Mouse (Mus musculus) naive thymus-derived CD4-positive, alpha-beta T cell, adult 5 months (primary cell): Measurements from ENCODE around the gene Slc6a16. TPM values are rescaled to one million over a fixed set of nuclear protein-coding genes. Genes with fewer than 3 reads are reported as not detected.

Experiments
- polyA plus RNA-seq: library from polyadenylated mRNA; unstranded; fragments of 100-300 nt; shearing (Covaris generic); gene quantifications from one replicate; pipeline ENCODE4 v1.2.1, GENCODE M21; 2017

The Slc6a16 gene
- not detected for polyA plus RNA-seq

DNA sequence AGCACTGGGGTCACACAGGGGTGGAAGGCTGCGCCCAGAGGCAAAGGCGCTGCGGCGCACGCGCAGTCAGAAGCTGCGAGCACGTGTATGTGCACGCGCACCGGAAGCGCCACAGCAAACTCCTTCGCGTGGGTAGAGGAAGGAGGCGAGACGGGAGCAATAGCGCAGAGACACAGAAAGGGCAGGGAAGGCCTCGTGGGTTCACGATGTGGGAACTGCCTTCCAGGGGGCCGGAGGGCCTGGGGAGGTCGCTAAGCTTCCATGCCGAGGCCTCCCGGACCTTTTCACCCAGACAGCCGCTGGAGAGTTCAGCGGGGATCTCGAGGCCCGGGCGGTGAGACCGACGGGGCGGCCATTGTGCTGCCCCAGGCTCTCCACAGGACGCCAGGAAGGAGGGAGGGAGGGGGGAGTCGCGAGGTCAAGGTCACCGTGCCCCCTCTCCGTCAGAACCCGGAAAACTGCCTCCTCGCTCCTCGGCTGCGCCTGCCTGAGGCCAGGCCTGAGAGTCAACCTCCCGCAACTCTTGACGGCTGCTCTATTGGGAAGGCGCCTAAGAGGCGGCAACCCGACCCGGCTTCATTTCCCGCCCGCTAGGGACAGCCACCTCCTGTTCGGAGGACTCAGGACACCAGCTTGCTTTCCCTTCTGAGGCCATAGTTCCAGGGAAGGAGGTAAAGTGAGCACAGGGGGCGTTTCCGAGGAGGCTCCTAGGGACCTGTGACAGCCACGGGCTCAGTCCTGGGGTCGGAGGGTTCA is at the start of gene Slc6a16:
Gene Slc6a16, plus strand, starts transcription at position 453 of the 756 bp plus-strand sequence.

DNA sequence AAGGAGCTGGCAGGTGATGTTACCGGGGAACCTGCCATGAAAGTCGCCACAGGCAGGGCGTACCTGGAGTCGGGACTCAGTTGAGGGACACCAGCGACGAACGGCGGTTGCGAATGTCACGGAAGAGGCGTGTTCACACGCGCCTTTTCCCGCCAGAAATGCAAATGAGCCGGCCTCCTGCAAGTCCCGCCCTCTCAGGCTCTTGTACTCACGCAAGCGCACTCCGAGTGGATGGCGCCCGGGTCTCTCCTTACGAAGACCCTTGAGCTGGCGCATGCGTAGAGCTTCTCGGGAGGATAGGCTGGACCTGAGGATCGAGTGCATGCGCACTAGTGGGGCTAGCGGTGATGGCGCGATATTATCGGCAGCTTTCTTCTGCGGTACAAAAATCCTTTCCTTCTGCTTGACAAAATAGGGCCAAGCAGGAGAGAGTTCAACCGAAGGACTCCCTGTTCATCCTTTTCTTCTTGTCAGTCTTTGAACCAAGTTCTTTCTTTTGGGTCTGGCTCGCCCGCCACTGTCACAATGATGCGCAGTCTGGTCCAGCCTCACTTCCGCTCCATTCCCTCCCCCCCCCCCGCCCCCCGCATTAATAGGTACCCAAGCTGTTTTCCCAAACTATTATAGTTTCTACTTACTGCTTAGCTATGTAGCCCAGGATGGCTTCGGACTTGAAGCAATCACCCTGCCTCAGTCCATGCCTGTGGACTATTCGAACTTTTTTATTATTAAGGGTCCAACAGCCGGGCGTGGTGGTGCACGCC is 36.3 kb upstream of the Slc6a16 start, which contains the start of gene Ccdc155:
Gene Ccdc155, minus strand, starts transcription at position 513 of the 764 bp plus-strand sequence.

DNA sequence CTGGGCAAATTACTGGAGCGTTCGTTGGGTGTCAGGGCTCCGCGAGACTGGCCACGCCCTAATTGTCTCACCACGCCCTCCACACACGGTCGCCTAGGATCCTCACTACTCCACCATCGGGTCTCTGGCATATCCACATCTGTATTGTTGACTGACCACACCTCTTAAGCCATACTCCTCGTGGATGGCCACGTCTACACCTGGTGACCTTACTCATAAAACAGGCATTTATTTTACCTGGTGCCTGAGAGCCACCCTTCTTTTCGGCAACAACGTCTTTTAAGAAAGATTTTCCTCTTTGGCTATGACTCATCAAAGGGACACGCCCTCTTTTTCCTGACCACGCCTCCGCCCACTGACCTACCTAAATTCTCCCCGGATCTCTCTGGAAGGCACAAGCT is 29.0 kb upstream of the Slc6a16 start, which contains the start of gene Dkkl1:
Gene Dkkl1, minus strand, starts transcription at position 297 of the 401 bp plus-strand sequence.

DNA sequence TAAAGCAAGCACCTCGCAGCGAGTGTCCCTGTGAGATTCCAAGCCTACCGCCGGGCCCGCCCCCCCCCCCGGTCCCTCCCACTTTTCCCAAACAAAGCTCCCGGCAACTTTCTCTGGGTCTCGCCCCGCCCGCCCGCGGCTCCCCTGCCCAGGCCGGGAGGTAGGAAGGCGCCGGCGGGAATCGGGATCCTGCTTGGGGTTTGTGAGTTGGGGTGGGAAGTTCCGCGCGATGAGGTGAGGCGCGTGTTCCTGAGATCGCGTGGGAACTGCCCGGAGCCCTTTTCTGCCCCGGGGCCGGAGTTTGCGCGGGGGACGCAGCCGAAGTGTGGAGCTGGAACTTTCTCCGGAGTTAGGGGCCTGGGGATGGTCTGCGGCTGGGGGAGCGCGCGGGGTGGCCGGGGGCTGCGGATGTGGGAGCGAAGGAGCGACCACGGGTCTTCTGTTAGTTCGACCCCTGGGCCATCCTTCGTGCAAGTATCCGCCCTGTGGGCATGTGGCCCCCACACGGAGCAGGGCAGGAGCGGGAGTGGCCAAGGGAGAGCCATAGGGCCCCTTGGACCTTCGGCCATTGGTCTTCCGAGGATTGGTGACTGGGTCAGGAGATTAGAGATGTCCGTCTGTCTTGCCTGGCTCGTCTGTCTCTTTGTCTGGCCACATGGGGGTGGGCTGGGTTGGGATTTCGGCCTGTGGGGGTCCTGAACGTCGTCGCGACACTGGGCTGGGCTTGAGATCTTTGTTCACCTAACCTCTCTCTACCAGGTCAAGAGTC is 25.0 kb upstream of the Slc6a16 start, which contains the start of gene Tead2:
Gene Tead2, plus strand, starts transcription at position 81 of the 769 bp plus-strand sequence.

DNA sequence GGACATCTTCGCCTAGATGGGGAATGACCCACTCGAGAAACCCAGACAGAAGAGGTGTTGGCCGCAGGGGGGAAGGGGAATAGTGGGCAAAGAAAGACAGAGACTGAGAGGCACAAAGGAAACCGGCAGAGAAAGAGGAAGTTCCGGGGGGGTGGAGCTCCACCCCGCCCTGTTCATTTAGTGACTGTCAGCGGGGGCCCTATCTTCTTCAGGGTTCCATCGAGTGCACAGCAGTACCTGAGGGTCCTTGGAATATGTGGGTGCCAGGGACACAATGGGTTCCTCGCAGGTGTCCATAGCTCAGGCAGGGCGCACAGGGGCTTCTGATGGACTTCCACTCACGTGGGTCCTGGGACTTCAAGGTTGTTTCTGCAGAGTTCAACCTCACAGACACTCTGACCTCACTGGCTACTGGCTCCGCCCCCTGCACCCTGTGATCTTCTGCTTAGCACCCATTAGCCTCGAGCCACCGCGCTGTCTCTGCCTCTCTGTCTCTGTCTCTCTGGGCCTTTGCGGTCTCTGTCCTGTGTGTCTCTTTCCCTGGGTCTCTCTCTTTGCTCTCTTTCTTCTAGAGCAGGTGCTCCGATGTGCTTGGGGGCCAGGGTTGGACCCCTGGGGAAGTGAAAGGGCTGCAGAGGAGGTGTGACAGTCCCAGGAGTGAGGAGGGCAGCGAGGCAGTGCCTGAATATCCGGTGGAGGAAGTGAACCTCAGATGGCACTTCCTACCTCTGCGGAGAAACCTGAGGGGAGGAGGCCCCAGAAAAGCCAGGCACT is 2.0 kb upstream of the Slc6a16 start, which contains the start of gene Cd37:
Gene Cd37, minus strand, starts transcription at position 393 of the 774 bp plus-strand sequence.

DNA sequence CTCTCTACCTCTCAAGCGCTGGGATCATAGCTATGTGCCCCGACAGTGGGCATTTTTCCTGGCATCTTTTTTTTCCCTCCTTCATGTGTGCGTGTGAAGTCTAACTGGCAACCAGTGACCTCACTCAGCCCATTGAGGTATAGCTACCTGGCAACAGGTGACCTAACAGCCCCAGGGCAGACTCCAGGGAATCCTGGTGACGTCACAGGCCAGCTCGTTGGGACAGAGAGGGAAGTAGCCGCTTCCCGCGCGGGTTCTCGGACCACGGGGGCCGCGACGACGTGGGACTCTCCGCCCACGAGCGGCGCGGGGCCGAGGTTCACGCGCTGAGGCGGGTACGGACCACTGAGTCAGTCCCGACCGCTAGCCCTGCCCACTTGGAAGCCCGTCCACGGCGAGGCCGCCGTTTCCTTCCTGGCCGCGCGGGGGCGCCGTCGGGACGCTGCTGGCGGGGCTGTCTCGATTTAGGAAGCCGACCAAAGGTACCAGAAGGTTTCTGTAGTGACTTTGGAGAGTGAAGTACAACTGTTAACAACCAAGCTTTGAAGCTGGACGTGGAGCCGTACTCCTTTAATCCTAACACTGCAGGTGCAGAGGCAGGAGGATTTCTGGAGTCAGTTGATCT is 36.4 kb downstream of the Slc6a16 start, which contains the start of gene Slc6a21:
Gene Slc6a21, plus strand, starts transcription at position 378 of the 625 bp plus-strand sequence.

Other genes starting within 250 kb of the Slc6a16 start
- gene Irf3, start 243.4 kb upstream of the Slc6a16 start, polyA plus RNA-seq = 172 TPM
- gene Bcl2l12, start 242.4 kb upstream of the Slc6a16 start, polyA plus RNA-seq = 17.5 TPM
- 27.3 TPM for gene Scaf1, start 224.7 kb upstream of the Slc6a16 start, polyA plus RNA-seq
- gene Rras, start 223.1 kb upstream of the Slc6a16 start, polyA plus RNA-seq = 11.5 TPM
- gene Prr12, start 188.2 kb upstream of the Slc6a16 start, polyA plus RNA-seq = 2.2 TPM
- gene Nosip, start 178.7 kb upstream of the Slc6a16 start, polyA plus RNA-seq = 104 TPM
- gene Prrg2, start 178.4 kb upstream of the Slc6a16 start, polyA plus RNA-seq = 1.7 TPM
- gene Rcn3, start 148.9 kb upstream of the Slc6a16 start, polyA plus RNA-seq = 10.6 TPM
- gene Fcgrt, start 137.2 kb upstream of the Slc6a16 start, polyA plus RNA-seq = 6.2 TPM
- 2,728 TPM for gene Rps11, start 116.6 kb upstream of the Slc6a16 start, polyA plus RNA-seq
- gene Rpl13a, start 112.3 kb upstream of the Slc6a16 start, polyA plus RNA-seq = 3,371 TPM
- not detected for gene Gm45713, start 104.9 kb upstream of the Slc6a16 start, polyA plus RNA-seq
- gene Flt3l, start 104.7 kb upstream of the Slc6a16 start, polyA plus RNA-seq = 252 TPM
- gene Pih1d1, start 86.8 kb upstream of the Slc6a16 start, polyA plus RNA-seq = 30.4 TPM
- 42.7 TPM for gene Aldh16a1, start 86.5 kb upstream of the Slc6a16 start, polyA plus RNA-seq
- 0.20 TPM for gene Slc17a7, start 77.1 kb upstream of the Slc6a16 start, polyA plus RNA-seq
- gene Gfy, start 61.5 kb upstream of the Slc6a16 start, polyA plus RNA-seq = not detected
- not detected for gene Pth2, start 60.1 kb upstream of the Slc6a16 start, polyA plus RNA-seq
- not detected for gene Ccdc155, start 36.2 kb upstream of the Slc6a16 start, polyA plus RNA-seq
- 2.7 TPM for gene Dkkl1, start 28.9 kb upstream of the Slc6a16 start, polyA plus RNA-seq
- gene Tead2, start 25.3 kb upstream of the Slc6a16 start, polyA plus RNA-seq = 0.95 TPM
- 402 TPM for gene Cd37, start 2.0 kb upstream of the Slc6a16 start, polyA plus RNA-seq
- gene Slc6a21, start 36.4 kb downstream of the Slc6a16 start, polyA plus RNA-seq = not detected
- 8.0 TPM for gene Trpm4, start 92.7 kb downstream of the Slc6a16 start, polyA plus RNA-seq
- gene Hrc, start 94.2 kb downstream of the Slc6a16 start, polyA plus RNA-seq = not detected
- gene Ppfia3, start 125.9 kb downstream of the Slc6a16 start, polyA plus RNA-seq = not detected
- gene Lin7b, start 129.5 kb downstream of the Slc6a16 start, polyA plus RNA-seq = not detected
- 236 TPM for gene Snrnp70, start 154.7 kb downstream of the Slc6a16 start, polyA plus RNA-seq
- not detected for gene Kcna7, start 164.6 kb downstream of the Slc6a16 start, polyA plus RNA-seq
- not detected for gene Ntf5, start 172.6 kb downstream of the Slc6a16 start, polyA plus RNA-seq
- not detected for gene Lhb, start 179.7 kb downstream of the Slc6a16 start, polyA plus RNA-seq
- 8.8 TPM for gene Gys1, start 193.8 kb downstream of the Slc6a16 start, polyA plus RNA-seq
- gene Ruvbl2, start 197.0 kb downstream of the Slc6a16 start, polyA plus RNA-seq = 33.7 TPM
- 2,872 TPM for gene Ftl1, start 218.8 kb downstream of the Slc6a16 start, polyA plus RNA-seq
- gene Bax, start 225.8 kb downstream of the Slc6a16 start, polyA plus RNA-seq = 198 TPM
- 6.5 TPM for gene Tulp2, start 240.8 kb downstream of the Slc6a16 start, polyA plus RNA-seq
- not detected for gene Gm45808, start 245.7 kb downstream of the Slc6a16 start, polyA plus RNA-seq
- 0.16 TPM for gene Dhdh, start 247.7 kb downstream of the Slc6a16 start, polyA plus RNA-seq